Mouse (Mus musculus): ENCODE measurements at regions not wholly inside any gene's neighbourhood (a gene's known extent, or its start where the extent isn't known, plus 50 kb on each side); places are given as distances from the start of the nearest gene placed in this dataset.

- H3K36me3 ChIP-seq (ENCODE audit: control insufficient read depth, insufficient read depth, low read length): no peaks in the 10 kb centered on the region
- WGBS: 58% methylated on average over 6 of the region's 6 CpGs
- H3K4me2 ChIP-seq (ENCODE audit: low read length): no peak overlapping the region
- H3K9me3 ChIP-seq (ENCODE audit: control insufficient read depth, low read length): no peaks in the 10 kb centered on the region
- no peak overlapping the region for H3K9ac ChIP-seq (ENCODE audit: low read depth, low read length)
- no peak overlapping the region for H3K27ac ChIP-seq (ENCODE audit: low read depth, low read length)
- H3K4me1 ChIP-seq (ENCODE audit: control insufficient read depth, insufficient read depth, low read depth, low read length): no peaks in the 10 kb centered on the region
- ATAC-seq: no peak; the same call in 1 of the 2 replicates
- no peak overlapping the region for H3K4me3 ChIP-seq (ENCODE audit: low read length)
- no peaks in the 10 kb centered on the region for H3K27me3 ChIP-seq (replicated peaks; ENCODE audit: control insufficient read depth, insufficient read depth, low read length)
Observed at GRCm38 (mm10) chr6:126481257-126481656, 54.0 kb downstream of the Kcna5 start.

- Histone ChIP-seq H3K9me3 (ENCODE audit: control insufficient read depth, low read length) (no peaks in the 10 kb centered on the region), H3K4me3 (ENCODE audit: low read length) (no peak overlapping the region), H3K9ac (ENCODE audit: low read depth, low read length) (no peak overlapping the region), H3K4me2 (ENCODE audit: low read length) (no peak overlapping the region), H3K27me3 (replicated peaks; ENCODE audit: control insufficient read depth, insufficient read depth, low read length) (no peaks in the 10 kb centered on the region), H3K4me1 (ENCODE audit: control insufficient read depth, insufficient read depth, low read depth, low read length) (no peaks in the 10 kb centered on the region), H3K36me3 (ENCODE audit: control insufficient read depth, insufficient read depth, low read length) (no peaks in the 10 kb centered on the region), H3K27ac (ENCODE audit: low read depth, low read length) (no peak overlapping the region)
- ATAC-seq: no peak
- WGBS: 6% methylated on average over 2 of the region's 2 CpGs
Observed at GRCm38 (mm10) chr6:126477506-126477905, 57.7 kb downstream of the Kcna5 start.

- no peaks in the 10 kb centered on the region for H3K4me1 ChIP-seq (ENCODE audit: control insufficient read depth, insufficient read depth, low read depth, low read length)
- H3K4me3 ChIP-seq (ENCODE audit: low read length): no peak overlapping the region
- no peaks in the 10 kb centered on the region for H3K27me3 ChIP-seq (replicated peaks; ENCODE audit: control insufficient read depth, insufficient read depth, low read length)
- no peaks in the 10 kb centered on the region for H3K36me3 ChIP-seq (ENCODE audit: control insufficient read depth, insufficient read depth, low read length)
- WGBS: 85% methylated on average over 1 of the region's 1 CpGs
- no peak overlapping the region for H3K27ac ChIP-seq (ENCODE audit: low read depth, low read length)
- no peak overlapping the region for H3K4me2 ChIP-seq (ENCODE audit: low read length)
- ATAC-seq: no peak
- H3K9me3 ChIP-seq (ENCODE audit: control insufficient read depth, low read length): no peaks in the 10 kb centered on the region
- H3K9ac ChIP-seq (ENCODE audit: low read depth, low read length): no peak overlapping the region
Observed at GRCm38 (mm10) chr6:126476758-126477157, 58.5 kb downstream of the Kcna5 start.

GRCm38 (mm10) chr6:126475555-126475954, 59.7 kb downstream of the Kcna5 start:
- Histone ChIP-seq H3K36me3 (ENCODE audit: control insufficient read depth, insufficient read depth, low read length) (no peaks in the 10 kb centered on the region), H3K4me2 (ENCODE audit: low read length) (no peak overlapping the region), H3K4me1 (ENCODE audit: control insufficient read depth, insufficient read depth, low read depth, low read length) (no peaks in the 10 kb centered on the region), H3K27me3 (replicated peaks; ENCODE audit: control insufficient read depth, insufficient read depth, low read length) (no peaks in the 10 kb centered on the region), H3K9me3 (ENCODE audit: control insufficient read depth, low read length) (no peaks in the 10 kb centered on the region), H3K4me3 (ENCODE audit: low read length) (no peak overlapping the region), H3K9ac (ENCODE audit: low read depth, low read length) (no peak overlapping the region), H3K27ac (ENCODE audit: low read depth, low read length) (no peak overlapping the region)
- no peak for ATAC-seq
- 83% methylated on average over 8 of the region's 8 CpGs for WGBS

- Histone ChIP-seq H3K4me2 (ENCODE audit: low read length) (no peak overlapping the region), H3K27me3 (replicated peaks; ENCODE audit: control insufficient read depth, insufficient read depth, low read length) (no peaks in the 10 kb centered on the region), H3K9me3 (ENCODE audit: control insufficient read depth, low read length) (no peaks in the 10 kb centered on the region), H3K4me1 (ENCODE audit: control insufficient read depth, insufficient read depth, low read depth, low read length) (no peaks in the 10 kb centered on the region), H3K36me3 (ENCODE audit: control insufficient read depth, insufficient read depth, low read length) (no peaks in the 10 kb centered on the region), H3K9ac (ENCODE audit: low read depth, low read length) (no peak overlapping the region), H3K27ac (ENCODE audit: low read depth, low read length) (no peak overlapping the region), H3K4me3 (ENCODE audit: low read length) (no peak overlapping the region)
- 52% methylated on average over 1 of the region's 1 CpGs for WGBS
- peak; percentile 50 for ATAC-seq
Observed at GRCm38 (mm10) chr6:126453751-126454150, 81.5 kb downstream of the Kcna5 start.

- no peak for ATAC-seq
- H3K4me3 ChIP-seq (ENCODE audit: low read length): no peak overlapping the region
- H3K36me3 ChIP-seq (ENCODE audit: control insufficient read depth, insufficient read depth, low read length): no peaks in the 10 kb centered on the region
- no peak overlapping the region for H3K27ac ChIP-seq (ENCODE audit: low read depth, low read length)
- H3K9me3 ChIP-seq (ENCODE audit: control insufficient read depth, low read length): no peaks in the 10 kb centered on the region
- no peak overlapping the region for H3K9ac ChIP-seq (ENCODE audit: low read depth, low read length)
- no peaks in the 10 kb centered on the region for H3K27me3 ChIP-seq (replicated peaks; ENCODE audit: control insufficient read depth, insufficient read depth, low read length)
- WGBS: 37% methylated on average over 3 of the region's 3 CpGs
- H3K4me2 ChIP-seq (ENCODE audit: low read length): no peak overlapping the region
- H3K4me1 ChIP-seq (ENCODE audit: control insufficient read depth, insufficient read depth, low read depth, low read length): no peaks in the 10 kb centered on the region
Observed at GRCm38 (mm10) chr6:126445519-126445918, 89.7 kb downstream of the Kcna5 start.

- no peaks in the 10 kb centered on the region for H3K36me3 ChIP-seq (ENCODE audit: control insufficient read depth, insufficient read depth, low read length)
- H3K4me1 ChIP-seq (ENCODE audit: control insufficient read depth, insufficient read depth, low read depth, low read length): no peaks in the 10 kb centered on the region
- H3K27ac ChIP-seq (ENCODE audit: low read depth, low read length): no peak overlapping the region
Observed at GRCm38 (mm10) chr6:126440254-126440653, 95.0 kb downstream of the Kcna5 start.

GRCm38 (mm10) chr6:126437976-126438736, 97.1 kb downstream of the Kcna5 start:
- Histone ChIP-seq H3K4me3 (ENCODE audit: low read length) (no peak overlapping the region), H3K4me1 (ENCODE audit: control insufficient read depth, insufficient read depth, low read depth, low read length) (no peaks in the 10 kb centered on the region), H3K36me3 (ENCODE audit: control insufficient read depth, insufficient read depth, low read length) (no peaks in the 10 kb centered on the region), H3K27me3 (replicated peaks; ENCODE audit: control insufficient read depth, insufficient read depth, low read length) (no peaks in the 10 kb centered on the region), H3K9me3 (ENCODE audit: control insufficient read depth, low read length) (no peaks in the 10 kb centered on the region), H3K4me2 (ENCODE audit: low read length) (no peak overlapping the region), H3K9ac (ENCODE audit: low read depth, low read length) (no peak overlapping the region), H3K27ac (ENCODE audit: low read depth, low read length) (no peak overlapping the region)
- WGBS: 76% methylated on average over 1 of the region's 1 CpGs
- ATAC-seq: no peak

More at GRCm38 (mm10) chr6:126440254-126440653, 95.0 kb downstream of the Kcna5 start:
- H3K27me3 ChIP-seq (replicated peaks; ENCODE audit: control insufficient read depth, insufficient read depth, low read length): no peaks in the 10 kb centered on the region
- ATAC-seq: no peak
- no peaks in the 10 kb centered on the region for H3K9me3 ChIP-seq (ENCODE audit: control insufficient read depth, low read length)
- H3K4me2 ChIP-seq (ENCODE audit: low read length): no peak overlapping the region
- H3K4me3 ChIP-seq (ENCODE audit: low read length): no peak overlapping the region
- WGBS: 74% methylated on average over 1 of the region's 1 CpGs
- no peak overlapping the region for H3K9ac ChIP-seq (ENCODE audit: low read depth, low read length)

- ATAC-seq: no peak
- no peaks in the 10 kb centered on the region for H3K9me3 ChIP-seq (ENCODE audit: control insufficient read depth, low read length)
- no peaks in the 10 kb centered on the region for H3K4me1 ChIP-seq (ENCODE audit: control insufficient read depth, insufficient read depth, low read depth, low read length)
- H3K9ac ChIP-seq (ENCODE audit: low read depth, low read length): no peak overlapping the region
- no peaks in the 10 kb centered on the region for H3K27me3 ChIP-seq (replicated peaks; ENCODE audit: control insufficient read depth, insufficient read depth, low read length)
- H3K4me2 ChIP-seq (ENCODE audit: low read length): no peak overlapping the region
- no peak overlapping the region for H3K27ac ChIP-seq (ENCODE audit: low read depth, low read length)
- H3K36me3 ChIP-seq (ENCODE audit: control insufficient read depth, insufficient read depth, low read length): no peaks in the 10 kb centered on the region
- no peak overlapping the region for H3K4me3 ChIP-seq (ENCODE audit: low read length)
Observed at GRCm38 (mm10) chr6:126427208-126427607, 108.0 kb downstream of the Kcna5 start.
